Mouse (Mus musculus) liver, postnatal 0 days (tissue): ENCODE measurements around the gene Tbx5. TPM values are rescaled to one million over a fixed set of nuclear protein-coding genes. Genes with fewer than 3 reads are reported as not detected.

ENCODE experiments used
- ATAC-seq: fragments of 200-750 bp; cut with Nextera tagmentation; 2 replicates; pipeline ENCODE4 v1.8.0; 2017; ENCODE audit warnings: mild to moderate bottlenecking, moderate library complexity
- DNase-seq: peaks from one replicate; pipeline ENCODE4 v3.0.0-alpha.2; 2016
- H3K27ac ChIP-seq: fragments of 300-500 bp; sonication (generic); 2 replicates; pipeline ENCODE4 v1.5.1; 2014; ENCODE audit warnings: antibody characterized with exemption, moderate library complexity, mild to moderate bottlenecking, low read depth
- H3K27me3 ChIP-seq: fragments of 300-500 bp; sonication (generic); 2 replicates; pipeline ENCODE4 v1.6.1; 2014; ENCODE audit warnings: low read length, control low read depth, mixed read lengths; ENCODE audit not compliant: insufficient read depth
- H3K36me3 ChIP-seq: fragments of 300-500 bp; sonication (generic); replicated peaks from 2 replicates; pipeline ENCODE4 v1.6.1; 2014; ENCODE audit warnings: mild to moderate bottlenecking, control low read depth, low read length, moderate library complexity, mixed read lengths; ENCODE audit not compliant: insufficient read depth
- H3K4me1 ChIP-seq: fragments of 300-500 bp; sonication (generic); 2 replicates; pipeline ENCODE4 v1.6.1; 2014; ENCODE audit warnings: antibody characterized with exemption, mild to moderate bottlenecking, control low read depth; ENCODE audit not compliant: insufficient read depth
- H3K4me2 ChIP-seq: fragments of 300-500 bp; sonication (generic); 2 replicates; pipeline ENCODE4 v1.6.1; 2014; ENCODE audit warnings: low read depth, mild to moderate bottlenecking, low read length, moderate library complexity, mixed read lengths
- H3K4me3 ChIP-seq: fragments of 300-500 bp; sonication (generic); 2 replicates; pipeline ENCODE4 v1.5.1; 2014; ENCODE audit warnings: low read depth, low read length
- H3K9ac ChIP-seq: fragments of 300-500 bp; sonication (generic); replicated peaks from 2 replicates; pipeline ENCODE4 v1.6.1; 2014; ENCODE audit warnings: mild to moderate bottlenecking, moderate library complexity
- H3K9me3 ChIP-seq: fragments of 300-500 bp; sonication (generic); 2 replicates; pipeline ENCODE4 v1.6.1; 2016; ENCODE audit warnings: mild to moderate bottlenecking, control low read depth, low read length, mixed read lengths
- CTCF ChIP-seq: sonication (generic); IDR thresholded peaks from 2 replicates; pipeline ENCODE4 v1.5.1; 2016; ENCODE audit warnings: antibody characterized with exemption, low read depth
- EP300 ChIP-seq: IDR thresholded peaks from 2 replicates; pipeline ENCODE4 v1.6.1; 2016; ENCODE audit warnings: antibody characterized with exemption, low read depth, mild to moderate bottlenecking
- WGBS: fragments of 180-500 bp; shearing (Covaris S2); extraction: QIAGEN DNeasy Blood & Tissue Kit; methylation state at CpG from one replicate; pipeline ENCODE4 v1.1.7; 2014; ENCODE audit not compliant: insufficient replicate concordance; 5-methylcytosine and 5-hydroxymethylcytosine counted together
- polyA plus RNA-seq: library from polyadenylated mRNA; unstranded; fragments of >200 nt; fragmentation: Nextera tagmentation; extraction: Ambion mirVana; gene quantifications from 2 replicates; pipeline ENCODE4 v1.2.1, GENCODE M21; 2015

Gene Tbx5
- polyA plus RNA-seq, 1 experiment from 2014 or later = not detected

DNA sequence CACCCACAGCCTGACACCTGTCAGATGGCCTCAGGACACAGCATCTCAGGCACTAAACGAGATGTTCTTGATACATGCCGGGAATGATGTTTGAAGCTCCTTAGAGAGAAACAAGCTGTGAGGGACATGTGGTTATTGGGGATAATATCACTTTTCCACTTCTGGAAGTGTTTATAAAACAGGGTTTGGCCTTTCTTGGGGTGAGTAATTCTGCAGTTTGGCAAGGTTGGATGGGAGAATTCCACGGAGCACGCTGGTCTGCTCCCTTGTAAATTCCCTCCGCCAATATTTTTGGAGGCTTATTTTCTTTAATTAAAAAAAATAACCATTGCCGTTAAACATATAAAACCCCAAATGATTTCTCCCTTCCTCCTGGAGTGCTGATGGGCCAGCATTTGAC lies 35.5 kb downstream of the Tbx5 start:
- Histone ChIP-seq H3K4me3 (no peak overlapping the region), H3K4me2 (no peak overlapping the region), H3K4me1 (no peaks in the 10 kb centered on the region), H3K27ac (no peak overlapping the region), H3K36me3 (no peaks in the 10 kb centered on the region), H3K27me3 (0 out of 2 replicates have a peak, but pooled peaks cover 6% of the 10 kb centered on the region), H3K9ac (no peak overlapping the region), H3K9me3 (no peaks in the 10 kb centered on the region)
- DNase-seq (no peak), ATAC-seq (no peak)
- WGBS = 82% methylated on average over 6 of the region's 6 CpGs
- no peak for TF ChIP-seq CTCF
- no peak for TF ChIP-seq EP300

DNA sequence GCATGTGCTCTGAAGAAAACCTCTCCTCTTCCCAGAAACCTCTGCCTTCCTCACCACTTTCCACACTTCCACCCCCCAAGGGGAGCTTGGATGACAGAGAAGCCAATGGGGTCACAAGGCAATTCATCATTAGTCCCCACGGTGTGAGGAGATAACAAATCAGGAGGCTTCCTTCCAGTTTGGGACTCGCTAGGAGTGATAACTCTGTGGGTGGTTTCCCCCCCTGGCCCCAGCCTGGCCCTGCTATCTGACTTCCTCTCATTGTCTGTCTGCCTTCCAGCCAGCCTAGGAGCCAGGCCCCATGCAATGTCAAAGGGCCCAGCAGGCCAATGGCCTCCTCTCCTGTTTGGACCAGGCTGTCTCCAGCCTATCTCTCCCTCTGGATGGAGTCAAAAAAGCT lies 43.0 kb downstream of the Tbx5 start:
- Histone ChIP-seq H3K9ac (no peak overlapping the region), H3K27me3 (no peaks in the 10 kb centered on the region), H3K9me3 (no peaks in the 10 kb centered on the region), H3K4me2 (no peak overlapping the region), H3K4me3 (no peak overlapping the region), H3K36me3 (no peaks in the 10 kb centered on the region), H3K4me1 (no peaks in the 10 kb centered on the region), H3K27ac (no peak overlapping the region)
- 6% methylated on average over 2 of the region's 2 CpGs for WGBS
- TF ChIP-seq CTCF (no peak), EP300 (no peak)
- no peak for DNase-seq
- no peak for ATAC-seq

DNA sequence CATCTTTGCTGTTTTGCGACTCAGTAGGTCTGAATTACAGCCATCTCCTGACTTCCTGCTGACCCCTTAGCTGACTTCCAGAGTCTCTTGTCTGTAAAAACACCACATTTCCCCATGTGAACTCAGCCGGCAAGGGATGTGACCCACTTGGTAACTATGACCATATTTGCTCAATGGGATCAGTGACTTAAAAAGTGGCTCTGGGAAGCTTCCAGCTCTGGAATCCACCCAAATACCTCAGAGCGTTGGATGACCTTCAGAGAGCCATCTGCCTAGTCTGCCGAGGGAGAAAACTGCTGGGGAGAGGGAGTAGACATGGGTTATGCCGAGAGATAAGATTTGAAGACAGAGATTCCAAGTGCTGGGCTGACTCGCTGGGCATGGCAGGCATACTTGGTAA lies 44.7 kb downstream of the Tbx5 start:
- H3K9me3 ChIP-seq = no peaks in the 10 kb centered on the region
- no peak overlapping the region for H3K9ac ChIP-seq
- H3K36me3 ChIP-seq = no peaks in the 10 kb centered on the region
- H3K4me1 ChIP-seq = no peaks in the 10 kb centered on the region
- no peak for DNase-seq
- no peaks in the 10 kb centered on the region for H3K27me3 ChIP-seq
- TF ChIP-seq EP300 = no peak
- TF ChIP-seq CTCF = no peak
- H3K27ac ChIP-seq = no peak overlapping the region
- no peak overlapping the region for H3K4me2 ChIP-seq
- no peak for ATAC-seq
- H3K4me3 ChIP-seq = no peak overlapping the region
- 52% methylated on average over 6 of the region's 6 CpGs for WGBS

GRCm38 (mm10) chr5:119885595-119885994 lies 53.1 kb downstream of the Tbx5 start:
- DNase-seq (no peak), ATAC-seq (no peak)
- H3K4me3 ChIP-seq = no peak overlapping the region
- TF ChIP-seq EP300 (no peak), CTCF (no peak)
- H3K27me3 ChIP-seq = no peaks in the 10 kb centered on the region
- H3K9ac ChIP-seq = no peak overlapping the region
- no peak overlapping the region for H3K4me2 ChIP-seq
- no peak overlapping the region for H3K27ac ChIP-seq
- no peaks in the 10 kb centered on the region for H3K36me3 ChIP-seq
- H3K9me3 ChIP-seq = no peaks in the 10 kb centered on the region
- 40% methylated on average over 7 of the region's 8 CpGs for WGBS
- H3K4me1 ChIP-seq = no peaks in the 10 kb centered on the region

DNA sequence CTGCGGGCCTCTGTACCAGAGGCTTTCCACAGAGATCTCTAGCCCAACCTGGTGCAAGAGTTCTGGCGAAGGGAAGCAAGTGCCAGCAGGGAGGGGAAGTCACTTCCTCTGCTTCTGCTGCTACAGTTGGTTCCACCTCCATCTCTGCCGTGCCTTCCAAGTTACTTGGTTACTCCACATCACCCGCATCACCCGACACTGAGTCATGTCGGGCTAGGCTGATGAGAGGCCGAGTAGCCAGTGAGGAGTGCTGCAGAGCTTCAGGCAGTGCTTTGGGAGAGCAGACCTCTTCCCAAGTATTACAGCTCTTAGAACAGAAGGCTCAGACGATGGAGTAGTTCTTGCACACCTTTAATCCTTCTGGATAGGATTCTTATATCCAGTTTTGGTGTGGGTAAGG lies 54.9 kb downstream of the Tbx5 start:
- Histone ChIP-seq H3K27ac (no peak overlapping the region), H3K4me2 (no peak overlapping the region), H3K4me1 (no peaks in the 10 kb centered on the region), H3K27me3 (no peaks in the 10 kb centered on the region), H3K9me3 (no peaks in the 10 kb centered on the region), H3K4me3 (no peak overlapping the region), H3K9ac (no peak overlapping the region), H3K36me3 (no peaks in the 10 kb centered on the region)
- no peak for TF ChIP-seq CTCF
- no peak for TF ChIP-seq EP300
- ATAC-seq (no peak), DNase-seq (no peak)
- 60% methylated on average over 8 of the region's 8 CpGs for WGBS

DNA sequence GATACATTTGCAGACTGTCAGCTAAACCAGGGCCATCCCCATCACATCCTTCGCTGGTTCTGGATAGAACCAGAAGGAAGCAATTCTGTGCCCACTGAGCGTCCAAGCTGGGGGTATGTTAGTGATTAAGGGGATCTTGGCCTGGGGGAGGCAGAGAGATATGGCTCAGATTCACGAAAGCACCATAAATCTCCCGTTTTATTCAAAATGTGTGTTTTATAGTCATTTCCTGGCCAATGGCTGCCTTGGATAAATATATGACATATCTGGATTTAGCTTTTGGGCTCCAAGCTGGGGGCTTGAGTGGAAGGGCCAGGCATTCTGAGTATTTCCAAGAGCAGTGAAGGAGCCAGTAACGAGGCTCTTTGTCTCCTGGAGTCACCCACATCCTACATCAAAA lies 59.5 kb downstream of the Tbx5 start:
- no peaks in the 10 kb centered on the region for H3K27me3 ChIP-seq
- H3K9ac ChIP-seq = no peak overlapping the region
- no peak for TF ChIP-seq CTCF
- no peak for TF ChIP-seq EP300
- H3K27ac ChIP-seq = no peak overlapping the region
- H3K4me3 ChIP-seq = no peak overlapping the region
- WGBS = 69% methylated on average over 5 of the region's 5 CpGs
- no peaks in the 10 kb centered on the region for H3K4me1 ChIP-seq
- no peak overlapping the region for H3K4me2 ChIP-seq
- no peak for ATAC-seq
- H3K9me3 ChIP-seq = no peaks in the 10 kb centered on the region
- DNase-seq = no peak
- no peaks in the 10 kb centered on the region for H3K36me3 ChIP-seq

- Histone ChIP-seq H3K27me3 (no peaks in the 10 kb centered on the region), H3K4me2 (no peak overlapping the region), H3K9ac (no peak overlapping the region), H3K36me3 (no peaks in the 10 kb centered on the region), H3K9me3 (no peaks in the 10 kb centered on the region), H3K27ac (no peak overlapping the region), H3K4me3 (no peak overlapping the region), H3K4me1 (no peaks in the 10 kb centered on the region)
- ATAC-seq (no peak), DNase-seq (no peak)
- WGBS = 72% methylated on average over 3 of the region's 3 CpGs
- TF ChIP-seq EP300 (no peak), CTCF (no peak)
These were observed 60.6 kb downstream of the Tbx5 start for GRCm38 (mm10) chr5:119893060-119893459.
